Mouse (Mus musculus) cerebellum, adult (tissue): ENCODE data around the gene Ttc7b.

ENCODE experiments used
- ATAC-seq: cut with Nextera tagmentation; 2 replicates; pipeline ENCODE4 v1.9.2; 2017; ENCODE audit warnings: mild to moderate bottlenecking, moderate library complexity, mixed read lengths; ENCODE audit not compliant: insufficient number of reproducible peaks, low FRiP score, low TSS enrichment

The Ttc7b gene

GRCm38 (mm10) chr12:100426212-100426611 is 94.4 kb downstream of the Ttc7b start:
- no peak for ATAC-seq

- ATAC-seq, result no peak
These were observed 95.6 kb downstream of the Ttc7b start for GRCm38 (mm10) chr12:100425028-100425427.

- ATAC-seq, result no peak
These were observed 98.3 kb downstream of the Ttc7b start for GRCm38 (mm10) chr12:100422286-100422820.

- ATAC-seq, result peak; percentile 67
These were observed 99.1 kb downstream of the Ttc7b start for GRCm38 (mm10) chr12:100421538-100421937.

GRCm38 (mm10) chr12:100420903-100421302 is 99.7 kb downstream of the Ttc7b start:
- no peak for ATAC-seq

GRCm38 (mm10) chr12:100419946-100420874 is 100.4 kb downstream of the Ttc7b start:
- peak; percentile 70 for ATAC-seq

- 0 out of 2 replicates have a peak, but pooled peaks have one; percentile 53 for ATAC-seq
These were observed 104.8 kb downstream of the Ttc7b start for GRCm38 (mm10) chr12:100415802-100416201.

- no peak for ATAC-seq
These were observed 105.8 kb downstream of the Ttc7b start for GRCm38 (mm10) chr12:100414717-100415398.

- ATAC-seq, result no peak
These were observed 111.9 kb downstream of the Ttc7b start for GRCm38 (mm10) chr12:100408714-100409113.

GRCm38 (mm10) chr12:100408143-100408542 is 112.5 kb downstream of the Ttc7b start:
- no peak for ATAC-seq

- no peak for ATAC-seq
These were observed 113.3 kb downstream of the Ttc7b start for GRCm38 (mm10) chr12:100407371-100407770.

GRCm38 (mm10) chr12:100406094-100406493 is 114.5 kb downstream of the Ttc7b start:
- no peak for ATAC-seq

- ATAC-seq, result no peak
These were observed 115.1 kb downstream of the Ttc7b start for GRCm38 (mm10) chr12:100405512-100406030.

GRCm38 (mm10) chr12:100404430-100404829 is 116.2 kb downstream of the Ttc7b start:
- no peak for ATAC-seq

GRCm38 (mm10) chr12:100403005-100403324 is 117.7 kb downstream of the Ttc7b start:
- ATAC-seq, result no peak

- peak; percentile 53; the same call in 1 of the 2 replicates for ATAC-seq
These were observed 118.2 kb downstream of the Ttc7b start for GRCm38 (mm10) chr12:100402296-100403004.

GRCm38 (mm10) chr12:100400119-100400518 is 120.5 kb downstream of the Ttc7b start:
- no peak for ATAC-seq

GRCm38 (mm10) chr12:100399126-100399727 is 121.4 kb downstream of the Ttc7b start:
- ATAC-seq, result no peak

GRCm38 (mm10) chr12:100398268-100398943 is 122.2 kb downstream of the Ttc7b start:
- no peak for ATAC-seq
